Mouse (Mus musculus) layer of hippocampus, postnatal 14 days (tissue): ENCODE results near the gene Rbm10. TPM values are rescaled to one million over a fixed set of nuclear protein-coding genes. Genes with fewer than 3 reads are reported as not detected.

Experiments
- DNase-seq, 2 experiments: peaks; one replicate each; pipeline ENCODE4 v3.0.0; 2021 to 2022; ENCODE audit warnings: low spot score in 2 of 2, mixed read lengths in 1 of 2
- long read RNA-seq, 2 experiments: library from polyadenylated mRNA; stranded (forward); transcript quantifications; one replicate each; pipeline ENCODE4 v2.0.0; 2021
- total RNA-seq, 2 experiments: library from RNA; stranded (reverse); gene quantifications; 2 replicates each; pipeline ENCODE4 v1.2.3; 2021

Rbm10 gene
- 10 to 100 TPM; 38.5 to 41.7 TPM for total RNA-seq
- long read RNA-seq, experiment 1, partial matches to known transcripts = 6 of 29 reads
- long read RNA-seq, experiment 1, other reads (novel, unspliced or antisense) = 19 of 29 reads
- long read RNA-seq, experiment 2, transcript Rbm10-203 (23 exons, 3,172 nt) = major isoform, 9 of 63 reads
- long read RNA-seq, experiment 2, partial matches to known transcripts = 39 of 63 reads
- long read RNA-seq, experiment 2, other reads (novel, unspliced or antisense) = 14 of 63 reads

DNA sequence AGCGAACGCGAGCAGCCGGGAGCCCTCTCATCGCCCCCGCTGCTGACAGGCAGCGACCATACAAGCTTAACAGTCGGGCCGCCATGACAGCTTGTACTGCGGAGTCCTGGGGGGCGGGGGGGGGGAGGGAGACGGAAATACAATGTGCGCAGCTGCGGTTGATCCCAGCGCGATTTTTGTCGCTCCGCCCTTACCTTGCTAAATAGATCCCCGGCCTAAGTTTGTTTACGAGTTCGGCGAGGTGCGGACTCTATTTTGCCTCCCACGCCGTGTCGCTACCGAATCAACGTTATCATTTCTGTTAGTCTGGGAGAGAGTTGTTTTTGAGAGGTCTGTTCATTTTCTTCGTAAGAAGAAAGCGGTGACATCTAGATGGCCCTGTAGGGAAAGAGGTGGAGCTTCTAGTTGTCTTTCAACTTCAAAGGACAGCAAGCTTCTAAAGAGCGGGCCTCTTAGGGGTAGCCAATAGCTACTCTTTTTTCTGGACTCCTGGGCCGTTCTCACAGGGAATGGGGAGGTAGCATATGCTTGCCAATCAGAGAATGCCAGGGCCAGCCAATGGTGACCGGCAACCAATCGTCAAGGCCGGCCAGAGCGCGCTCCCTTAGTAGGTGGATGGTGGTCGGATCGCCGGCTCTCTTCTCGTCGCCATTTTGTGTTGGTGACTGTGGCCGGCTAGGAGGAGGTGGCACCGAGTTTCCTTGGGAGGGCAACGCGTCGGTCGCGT lies at the start of gene Rbm10, which contains the start of gene Ndufb11:
Rbm10 (plus strand) TSS at position 328 of the 727 bp plus-strand sequence.
Ndufb11 (minus strand) TSS at position 444 of the 727 bp plus-strand sequence.
- peak; percentile 72 to 80 for DNase-seq

DNA sequence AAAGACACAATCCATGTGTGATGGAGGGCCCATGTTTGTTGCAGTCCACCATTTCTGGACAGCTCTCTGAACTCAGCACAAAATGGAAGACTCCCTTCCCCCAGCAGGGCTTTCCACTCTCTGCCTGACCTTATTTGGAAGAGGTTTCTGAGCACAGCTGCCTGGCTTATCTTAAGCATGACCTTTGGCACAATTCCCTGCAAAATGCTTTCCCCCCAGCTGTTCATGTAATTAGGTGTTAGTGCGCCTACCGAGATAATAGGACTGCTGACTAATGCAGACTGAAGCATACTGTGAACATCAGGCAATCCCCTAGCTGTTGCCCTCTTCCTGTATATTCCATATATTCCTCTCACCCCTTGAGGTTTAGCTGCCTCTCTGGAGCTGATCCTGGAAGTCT lies 46.3 kb upstream of the Rbm10 start:
- no peak for DNase-seq

- DNase-seq = peak in 1 of 2 experiments; percentile 1
These were observed 44.6 kb upstream of the Rbm10 start for GRCm38 (mm10) chrX:20572683-20573082.

DNA sequence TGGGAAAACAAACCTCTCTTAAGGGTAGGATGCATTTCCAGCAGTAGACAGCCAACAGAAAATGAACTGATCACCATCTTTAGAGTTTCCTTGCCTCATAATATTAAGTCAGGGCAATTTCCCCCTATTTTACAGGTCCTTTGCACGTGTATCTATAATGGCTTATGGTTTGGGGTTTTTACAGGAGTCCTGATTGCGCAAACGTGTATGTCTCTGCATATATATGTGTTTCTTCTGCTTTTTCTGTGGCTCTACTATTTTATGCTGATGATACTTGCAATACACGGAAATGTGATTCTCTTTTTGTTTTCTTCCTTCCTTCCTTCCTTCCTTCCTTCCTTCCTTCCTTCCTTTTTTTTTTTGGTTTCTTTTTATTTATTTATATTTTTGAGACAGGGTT lies 43.4 kb upstream of the Rbm10 start:
- DNase-seq = no peak

GRCm38 (mm10) chrX:20587968-20588367 lies 29.3 kb upstream of the Rbm10 start:
- DNase-seq = peak in 1 of 2 experiments; percentile 8

- no peak for DNase-seq
These were observed 8.8 kb upstream of the Rbm10 start for GRCm38 (mm10) chrX:20608500-20608899.

DNA sequence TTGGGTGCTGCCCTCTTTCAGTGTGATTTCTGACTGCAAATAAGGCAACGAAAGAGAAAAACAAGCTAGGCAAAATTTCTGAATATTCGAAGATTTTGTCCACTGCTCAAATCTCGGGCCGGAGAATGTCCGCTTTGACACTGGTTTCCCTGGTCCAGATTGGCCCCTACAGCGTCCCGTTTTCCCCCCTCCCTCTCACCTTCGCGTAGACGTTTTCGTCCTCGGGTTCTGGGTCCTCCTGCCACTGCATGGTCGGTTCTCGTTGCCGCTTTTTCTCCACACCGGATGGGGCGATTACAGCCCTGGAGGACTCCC lies 485 bp upstream of the Rbm10 start:
- no peak for DNase-seq

DNA sequence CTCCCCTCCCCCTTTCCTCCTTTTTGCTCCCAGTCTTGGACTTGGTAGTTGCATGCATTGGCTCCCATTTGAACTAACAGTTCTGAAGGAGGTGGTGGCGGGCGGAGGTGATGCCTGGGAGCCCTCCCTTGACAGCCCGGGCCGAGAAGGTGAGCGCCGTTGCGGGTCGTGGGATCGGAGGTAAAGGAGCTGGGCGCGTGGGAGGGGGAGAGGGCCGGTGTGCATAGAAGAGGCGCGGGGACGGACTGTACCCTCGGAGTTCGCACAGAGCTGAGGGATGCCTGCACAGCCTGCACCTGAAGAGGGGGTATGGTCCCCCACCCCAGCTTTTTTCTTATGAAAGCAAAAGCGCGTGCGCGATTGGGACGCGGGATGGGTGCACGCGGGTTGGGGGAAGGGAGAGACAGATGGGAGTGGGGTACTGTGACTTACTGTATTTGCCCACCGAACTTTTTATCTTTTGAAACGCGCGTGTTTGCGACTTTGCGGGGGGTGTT lies 648 bp downstream of the Rbm10 start:
- DNase-seq = peak; percentile 42 to 53

DNA sequence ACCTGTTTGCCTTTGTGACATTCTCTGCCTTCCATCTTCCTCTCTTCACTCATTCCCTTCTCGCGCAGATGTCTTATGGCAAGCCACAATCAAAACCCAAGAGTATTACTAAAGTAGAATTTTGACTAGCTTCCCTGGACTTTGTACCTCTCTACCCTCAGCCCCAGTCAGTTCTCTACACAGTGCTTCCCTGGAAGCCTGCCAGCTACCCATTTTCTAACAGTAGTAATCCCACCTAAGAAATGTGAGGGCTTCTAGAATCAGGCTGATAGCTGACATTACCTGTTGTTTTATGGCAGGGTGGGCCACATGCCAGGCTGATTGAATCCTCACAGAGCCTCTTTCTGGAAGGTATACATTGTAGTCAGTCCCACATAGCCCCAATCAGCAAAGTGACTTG lies 20.8 kb downstream of the Rbm10 start:
- no peak for DNase-seq

DNA sequence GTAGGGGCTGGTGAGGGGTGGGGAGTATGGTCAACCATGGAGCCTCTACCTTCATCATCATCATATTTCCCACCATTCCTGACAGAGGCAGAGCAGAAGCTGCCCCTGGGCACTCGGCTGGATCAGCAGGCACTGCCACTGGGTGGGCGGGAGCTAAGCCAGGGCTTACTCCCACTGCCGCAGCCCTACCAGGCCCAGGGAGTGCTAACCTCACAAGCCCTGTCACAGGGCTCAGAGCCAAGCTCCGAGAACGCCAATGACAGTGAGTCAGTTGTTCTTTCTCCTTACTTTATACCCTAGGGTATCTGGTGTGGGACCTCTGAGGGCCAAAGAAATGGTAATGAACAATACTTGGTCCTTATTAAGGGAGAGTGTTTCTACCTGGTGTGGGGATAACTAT lies 27.5 kb downstream of the Rbm10 start:
- DNase-seq = no peak

- no peak for DNase-seq
These were observed 40.3 kb downstream of the Rbm10 start for GRCm38 (mm10) chrX:20657593-20657992.

DNA sequence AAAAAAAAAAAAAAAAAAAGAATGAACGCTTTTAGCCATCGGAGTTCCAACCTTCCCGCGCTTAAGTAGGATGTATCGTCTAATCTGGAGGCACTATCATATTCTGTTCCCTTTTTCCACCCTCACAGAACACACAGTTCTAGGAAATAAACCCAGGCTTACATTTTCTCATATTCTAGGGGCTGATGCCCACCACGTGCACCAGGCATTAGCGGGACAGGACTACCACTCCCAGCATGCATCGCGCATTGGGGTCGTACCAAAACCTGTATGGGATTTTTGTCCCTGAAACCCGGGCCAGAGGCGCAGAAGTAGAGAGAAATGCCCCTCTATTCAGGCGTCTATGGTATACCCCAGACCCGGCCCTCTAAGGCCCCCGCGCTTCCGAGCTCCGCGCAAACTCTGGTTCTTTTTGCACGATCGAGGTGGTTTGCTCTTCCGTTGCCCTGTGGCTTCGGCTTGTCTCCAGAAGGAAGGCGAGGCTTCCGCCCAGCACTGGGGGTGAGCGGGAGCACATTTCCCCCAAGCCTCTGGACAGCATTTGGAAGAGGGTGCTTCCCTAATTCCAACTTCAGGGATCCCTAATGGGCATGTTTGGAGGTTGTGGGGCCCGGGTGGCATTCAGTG lies 40.8 kb downstream of the Rbm10 start, which contains the start of gene Uba1:
Uba1 (plus strand) TSS at position 301 of the 627 bp plus-strand sequence.
- DNase-seq = peak; percentile 61 to 86

GRCm38 (mm10) chrX:20658891-20659406 lies 41.6 kb downstream of the Rbm10 start:
- DNase-seq = no peak

DNA sequence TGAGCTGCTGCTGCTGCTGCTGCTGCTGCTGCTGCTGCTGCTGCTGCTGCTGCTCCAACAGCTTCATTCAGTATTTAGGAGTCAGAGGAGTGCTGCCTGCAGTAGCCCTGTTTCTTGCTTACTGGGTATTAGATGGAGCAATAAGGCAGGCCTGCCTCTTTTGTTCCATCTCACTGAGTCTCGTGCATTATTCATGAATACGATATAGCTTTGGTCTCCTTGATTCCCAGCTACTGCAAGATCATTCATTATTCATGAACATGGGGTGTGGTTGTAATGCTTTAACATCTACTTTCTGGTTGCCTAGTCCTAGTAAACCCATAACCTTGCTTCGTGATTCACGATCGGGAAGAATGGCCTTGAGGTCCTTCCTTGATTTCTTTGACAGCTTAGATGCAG lies 45.0 kb downstream of the Rbm10 start:
- DNase-seq = no peak

- DNase-seq = peak; percentile 67 to 91
These were observed 45.6 kb downstream of the Rbm10 start for GRCm38 (mm10) chrX:20662716-20663443.

- peak; percentile 7 to 22 for DNase-seq
These were observed 46.1 kb downstream of the Rbm10 start for GRCm38 (mm10) chrX:20663444-20663790.

DNA sequence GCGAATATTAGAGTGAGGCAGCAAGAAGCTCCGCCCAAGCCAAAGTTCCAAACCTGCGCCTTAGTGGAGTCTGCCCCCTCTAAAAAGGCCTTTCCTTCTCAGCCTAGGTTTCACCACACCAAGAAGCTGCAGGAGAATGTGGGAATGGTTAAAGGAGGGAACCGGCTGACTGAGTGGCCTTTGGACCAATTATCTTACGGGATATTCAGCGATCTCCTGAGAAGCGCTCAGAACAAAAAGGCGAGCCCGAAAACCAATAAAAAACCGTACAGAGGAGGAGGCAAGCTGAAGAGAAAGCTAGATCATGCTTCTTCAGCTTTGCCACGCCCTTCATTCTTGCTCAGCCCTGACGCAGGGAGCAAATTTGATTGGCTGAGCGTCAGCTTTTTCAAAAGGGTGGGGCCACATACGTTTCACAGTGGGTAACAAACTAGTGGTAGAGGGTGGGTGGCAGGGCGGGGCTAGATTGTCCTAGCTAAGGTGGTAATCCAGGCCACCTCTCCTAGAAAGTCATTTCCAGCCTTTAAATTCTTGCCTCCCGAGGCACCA lies 70.3 kb downstream of the Rbm10 start, which contains the start of gene Cdk16:
Cdk16 (plus strand) TSS at position 436 of the 549 bp plus-strand sequence.
- peak; percentile 68 to 89 for DNase-seq

DNA sequence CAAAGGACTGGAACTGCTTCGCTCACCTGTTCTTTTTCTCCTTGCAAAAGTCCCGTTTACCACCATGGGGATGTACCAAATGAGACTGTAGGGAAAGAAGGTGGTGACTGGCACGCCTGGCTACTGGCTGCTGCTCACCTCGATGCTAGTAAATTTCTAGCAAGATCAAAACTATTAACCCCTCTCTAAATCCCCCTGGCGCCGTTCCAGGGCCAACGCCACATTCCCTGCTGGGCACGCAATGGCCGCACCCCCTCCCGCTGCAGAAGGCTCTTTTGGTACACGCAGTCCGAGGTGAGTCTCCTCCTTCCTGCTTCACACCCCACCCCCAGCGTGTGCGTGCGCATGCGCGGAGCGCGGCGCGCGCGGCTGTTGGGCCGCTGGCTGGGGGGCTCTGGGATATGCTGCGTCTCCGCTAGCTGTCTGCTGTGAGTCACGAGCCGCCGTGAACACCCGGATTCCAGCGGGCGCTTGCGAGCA lies 70.8 kb downstream of the Rbm10 start:
- peak; percentile 75 to 82 for DNase-seq

DNA sequence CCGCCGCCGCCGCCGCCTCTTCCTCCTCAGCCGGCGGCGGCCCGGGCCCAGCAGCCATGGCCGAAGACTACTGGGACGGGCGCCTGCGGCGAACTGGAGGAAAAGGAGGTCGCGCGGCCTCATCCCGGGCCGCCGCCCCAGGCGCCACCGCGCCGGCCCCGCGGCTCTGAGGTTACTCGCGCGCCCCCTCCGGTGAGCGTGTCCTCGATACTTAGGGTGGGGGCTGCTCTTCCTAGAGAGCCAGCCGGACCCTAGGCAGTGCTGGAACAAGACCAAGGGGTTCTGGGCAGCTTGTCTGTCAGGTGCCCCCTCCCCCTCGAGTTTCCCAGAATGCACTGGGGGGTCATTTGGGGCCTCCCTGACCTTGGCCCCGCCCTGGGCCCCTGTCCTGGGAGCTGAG lies 71.3 kb downstream of the Rbm10 start:
- peak; percentile 12 to 49 for DNase-seq

GRCm38 (mm10) chrX:20691566-20691965 lies 74.3 kb downstream of the Rbm10 start:
- DNase-seq = no peak

- no peak for DNase-seq
These were observed 75.3 kb downstream of the Rbm10 start for GRCm38 (mm10) chrX:20692616-20693015.
